Mouse (Mus musculus) CD4-positive naive resting alpha-beta T cell, adult 76 days (primary cell): ENCODE measurements around the gene Snrk. TPM values are rescaled to one million over a fixed set of nuclear protein-coding genes. Genes with fewer than 3 reads are reported as not detected.

ENCODE experiments used
- total RNA-seq: library from RNA; stranded (reverse); gene quantifications from one replicate; pipeline ENCODE4 v1.2.4, GENCODE M21; 2023

Gene Snrk
- total RNA-seq = 84.7 TPM

DNA sequence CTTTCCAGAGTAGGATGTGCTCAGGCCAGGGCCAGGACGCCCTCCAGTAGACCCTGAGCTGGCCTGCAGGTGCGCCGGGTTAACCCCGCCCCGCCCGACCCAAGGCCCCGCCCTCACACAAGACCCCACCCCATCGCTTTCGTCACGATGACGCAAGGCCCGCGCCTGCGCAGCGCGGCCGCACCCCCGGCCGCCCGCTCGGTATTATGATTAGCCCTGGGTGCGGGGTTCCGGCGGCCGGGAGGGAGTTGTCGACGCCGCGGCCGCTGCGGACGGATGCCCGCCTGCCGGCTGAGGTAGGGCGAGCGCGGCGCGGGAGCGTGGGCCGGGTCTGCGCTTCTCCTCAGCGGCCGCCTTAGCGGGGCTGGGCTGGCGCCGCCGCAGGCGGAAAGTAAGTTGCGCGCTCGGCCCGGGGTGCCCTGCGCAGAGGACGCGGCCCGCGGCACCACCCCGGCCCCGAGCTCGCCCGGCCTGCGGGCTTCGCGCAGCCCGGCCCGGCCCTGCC lies at the start of gene Snrk:
TSS of gene Snrk (plus strand) at position 155 of the 505 bp plus-strand sequence.

Other genes starting within 250 kb of the Snrk start
- gene Ackr2, start 218.9 kb upstream of the Snrk start, total RNA-seq = 2.1 TPM
- not detected for gene Cyp8b1, start 201.0 kb upstream of the Snrk start, total RNA-seq
- gene Fam198a, start 166.3 kb upstream of the Snrk start, total RNA-seq = not detected
- 0.23 TPM for gene Pomgnt2, start 120.2 kb upstream of the Snrk start, total RNA-seq
- 27.9 TPM for gene Ano10, start 177.2 kb downstream of the Snrk start, total RNA-seq
- 17.3 TPM for gene Abhd5, start 234.3 kb downstream of the Snrk start, total RNA-seq